Comparison of ENCODE assay signal across 22 mouse cellular contexts in genomic region chr14:24890856-24891255, GRCm38 (mm10).
DNase-seq lines count a peak whose midpoint lies in the region; ATAC-seq lines count a peak whose summit lies in the region.
"Had no signal": no experiment of that assay in that cellular context is flagged by ENCODE, and none has a peak within 500 bp of the region (broad histone marks: within the 10 kb centered on the region; RNA-seq: fewer than 3 reads in every experiment).

No protein-coding gene starts in this region.

- intact Hi-C loops in heart, postnatal 14 days (cut with DNase I) = no loop called here

- no peak overlapping the region for H3K27ac ChIP-seq in kidney, embryonic 16.5 days (ENCODE audit: low read length)
- H3K27ac ChIP-seq: embryonic facial prominence, embryonic 12.5 days; embryonic facial prominence, embryonic 15.5 days; forebrain, embryonic 12.5 days; heart, adult 2 months; heart, embryonic 10.5 days; heart, embryonic 13.5 days; hindbrain, embryonic 12.5 days; hindbrain, embryonic 15.5 days had no signal

- H3K4me3 ChIP-seq in kidney, embryonic 16.5 days (ENCODE audit: low read length) = no peak overlapping the region
- H3K4me3 ChIP-seq: embryonic facial prominence, embryonic 12.5 days; embryonic facial prominence, embryonic 15.5 days; forebrain, embryonic 12.5 days; heart, adult 2 months; heart, embryonic 10.5 days; heart, embryonic 13.5 days; hindbrain, embryonic 12.5 days; hindbrain, embryonic 15.5 days had no signal

- no peaks in the 10 kb centered on the region for H3K36me3 ChIP-seq in kidney, embryonic 16.5 days (ENCODE audit: insufficient read depth, low read length)
- H3K36me3 ChIP-seq: embryonic facial prominence, embryonic 12.5 days; embryonic facial prominence, embryonic 15.5 days; forebrain, embryonic 12.5 days; heart, embryonic 10.5 days; heart, embryonic 13.5 days; hindbrain, embryonic 12.5 days; hindbrain, embryonic 15.5 days had no signal

- H3K9me3 ChIP-seq in kidney, embryonic 16.5 days (ENCODE audit: low read length) = no peaks in the 10 kb centered on the region
- H3K9me3 ChIP-seq: embryonic facial prominence, embryonic 12.5 days; embryonic facial prominence, embryonic 15.5 days; forebrain, embryonic 12.5 days; heart, embryonic 10.5 days; heart, embryonic 13.5 days; hindbrain, embryonic 12.5 days; hindbrain, embryonic 15.5 days had no signal

- H3K4me2 ChIP-seq in kidney, embryonic 16.5 days (replicated peaks; ENCODE audit: low read depth, low read length) = no peak overlapping the region
- H3K4me2 ChIP-seq: embryonic facial prominence, embryonic 12.5 days; embryonic facial prominence, embryonic 15.5 days; forebrain, embryonic 12.5 days; heart, embryonic 13.5 days; hindbrain, embryonic 12.5 days; hindbrain, embryonic 15.5 days had no signal

- 0 out of 2 replicates have a peak, but pooled peaks have one; percentile 20 for ATAC-seq in kidney, embryonic 16.5 days (ENCODE audit: low FRiP score, low TSS enrichment)
- ATAC-seq: forebrain, embryonic 16.5 days had no signal

- DNase-seq in heart, adult 11 months = peak; percentile 75
- no peak for DNase-seq in heart, postnatal 14 days
- no peak for DNase-seq in kidney, adult 18-20 months
- DNase-seq in brain, adult 2 months (ENCODE audit: low read depth, low spot score) = peak; percentile 61
- DNase-seq in B cell, adult 2 months = no peak
- DNase-seq: adrenal gland, postnatal 10 days; adrenal gland, postnatal 36 days; cerebellum, adult 11 months; cerebellum, adult 2 months; cerebellum, adult 9-11 months; cerebellum, postnatal 25 days; gastrocnemius, postnatal 25 days had no signal

- 0 out of 2 replicates have a peak, but pooled peaks cover 7% of the 10 kb centered on the region for H3K4me1 ChIP-seq in kidney, embryonic 16.5 days (ENCODE audit: insufficient read depth, low read length)
- H3K4me1 ChIP-seq: forebrain, embryonic 12.5 days; heart, embryonic 10.5 days; hindbrain, embryonic 15.5 days had no signal

- no peaks in the 10 kb centered on the region for H3K27me3 ChIP-seq in kidney, embryonic 16.5 days (ENCODE audit: insufficient read depth, low read length)
- H3K27me3 ChIP-seq: embryonic facial prominence, embryonic 12.5 days; embryonic facial prominence, embryonic 15.5 days; forebrain, embryonic 12.5 days; heart, embryonic 13.5 days; hindbrain, embryonic 12.5 days; hindbrain, embryonic 15.5 days had no signal

- no peak overlapping the region for H3K9ac ChIP-seq in kidney, embryonic 16.5 days (replicated peaks; ENCODE audit: low read length)
- H3K9ac ChIP-seq: embryonic facial prominence, embryonic 12.5 days; embryonic facial prominence, embryonic 15.5 days; forebrain, embryonic 12.5 days; heart, embryonic 13.5 days; hindbrain, embryonic 12.5 days; hindbrain, embryonic 15.5 days had no signal

- 58% methylated on average over 2 of the region's 2 CpGs for WGBS in kidney, embryonic 16.5 days

Comparison
In these comparisons a context has a peak if more than half of its experiments do, and no peak if none do; other contexts are left out.
1. DNase-seq: peak in heart, adult 11 months (single experiment) and brain, adult 2 months (single experiment); none in heart, postnatal 14 days (0 of 2), kidney, adult 18-20 months (single experiment) and B cell, adult 2 months (0 of 2).